Mouse (Mus musculus) mature B cell (primary cell): ENCODE measurements around the gene Dctn3.
"Not testable (repeated sequence)": the region's sequence is repeated elsewhere in the genome, so short reads cannot be mapped to it uniquely, and the experiment has no call there.

Experiments used
- in situ Hi-C: fragments of 300-500 bp; cut with MboI; formaldehyde crosslinking; loops from 2 replicates; pipeline ENCODE4 v1.14.3; 2019

The Dctn3 gene

DNA sequence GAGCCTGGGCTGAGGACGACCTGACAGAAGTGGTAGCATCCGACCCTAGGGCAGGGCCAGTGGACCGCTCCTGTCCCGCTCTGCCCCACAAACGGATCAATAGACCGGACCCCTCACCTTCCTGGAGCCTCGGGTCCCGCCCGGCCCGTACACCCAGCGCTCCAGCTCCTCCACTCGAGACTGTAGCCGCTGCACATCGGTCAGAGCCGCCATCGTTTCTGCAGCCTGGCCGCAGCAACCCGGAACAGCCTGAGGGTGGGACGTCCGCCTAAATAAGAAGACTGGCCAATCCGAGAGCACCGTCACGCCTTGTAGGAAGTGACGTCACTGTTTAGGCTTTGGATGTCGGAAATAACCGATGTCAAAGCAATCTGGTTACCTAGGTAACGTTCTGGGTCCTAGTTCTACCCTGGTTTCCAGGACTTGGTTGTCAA lies at the start of gene Dctn3:
TSS of gene Dctn3 (minus strand) at position 253 of the 434 bp plus-strand sequence.
- in situ Hi-C loops = loop anchor here (25.0 kb wide), 1 partner anchor 161 kb away; the partner anchor contains the start of genes Dnaic1 and Fam219a

- in situ Hi-C loops = not testable (repeated sequence)
These were observed 44.3 kb upstream of the Dctn3 start for GRCm38 (mm10) chr4:41767301-41767700.

DNA sequence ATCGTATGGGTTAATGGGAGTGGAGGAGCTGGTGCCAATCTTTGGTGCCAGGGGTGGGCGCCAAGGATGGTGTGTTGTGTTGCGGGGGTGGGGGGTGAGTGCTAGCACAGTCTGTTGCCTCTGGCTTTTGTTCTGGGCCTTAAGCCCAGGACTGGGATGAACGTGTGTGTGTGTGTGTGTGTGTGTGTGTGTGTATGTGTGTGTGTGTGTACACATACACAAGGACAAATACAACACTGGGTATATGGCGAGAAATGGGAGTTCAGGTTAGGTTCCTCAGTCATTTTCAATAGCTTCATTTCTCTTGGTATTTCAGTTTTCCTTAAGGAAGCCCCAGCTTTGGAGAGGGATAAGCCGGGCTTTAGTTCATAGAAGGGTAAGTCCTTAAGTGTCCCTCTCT lies 40.2 kb upstream of the Dctn3 start:
- in situ Hi-C loops = not testable (repeated sequence)

- in situ Hi-C loops = not testable (repeated sequence)
These were observed 39.7 kb upstream of the Dctn3 start for GRCm38 (mm10) chr4:41762688-41763114.

DNA sequence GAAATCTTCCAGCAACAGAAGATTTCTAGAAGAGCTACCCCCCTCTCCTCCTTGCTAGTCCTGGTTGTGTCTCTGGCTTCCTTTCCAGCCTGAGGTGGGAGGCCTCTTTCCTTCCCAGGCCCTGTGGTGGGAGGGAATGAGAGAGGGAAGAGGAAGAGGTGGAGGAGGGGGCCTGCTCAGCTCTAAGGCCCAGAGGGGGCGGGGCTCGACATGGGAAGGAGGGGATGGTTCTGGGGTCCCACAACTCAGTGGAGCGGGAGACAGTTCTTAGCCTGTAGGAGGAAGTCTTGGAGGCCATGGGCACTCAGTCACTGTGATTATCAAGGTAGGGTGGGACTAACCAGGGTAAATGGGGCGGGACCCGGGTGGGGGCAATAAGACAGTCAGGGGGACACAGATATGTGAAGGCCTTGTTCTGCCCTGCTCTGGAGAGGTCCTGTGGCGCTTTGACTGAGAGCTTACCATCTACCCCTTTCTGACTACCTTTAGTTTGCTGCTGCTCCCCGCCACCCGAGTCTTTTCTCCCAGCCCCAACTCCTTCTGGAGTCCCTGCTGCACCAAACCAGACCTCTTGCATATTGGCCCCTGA lies 39.2 kb upstream of the Dctn3 start:
- in situ Hi-C loops = no loop called here

DNA sequence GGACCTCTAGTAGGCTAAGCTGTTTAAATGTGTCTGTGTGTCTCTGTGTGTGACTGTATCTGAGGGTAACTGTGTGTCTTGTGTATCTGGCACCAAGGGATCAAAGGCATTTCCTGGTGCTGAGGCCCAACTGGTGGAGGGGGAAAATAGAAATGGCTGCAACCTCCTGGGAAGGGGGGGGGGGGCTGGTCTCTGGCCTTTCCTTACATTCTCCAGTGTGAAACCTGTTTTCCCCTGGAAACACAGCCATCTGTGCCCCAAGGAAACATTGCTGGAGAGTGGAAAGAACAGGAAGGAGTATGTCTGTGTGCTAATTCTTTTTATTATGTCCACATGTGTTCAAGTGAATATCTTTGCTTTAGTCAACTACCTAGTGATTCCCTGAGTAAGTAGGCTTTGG lies 38.7 kb upstream of the Dctn3 start:
- in situ Hi-C loops = no loop called here

DNA sequence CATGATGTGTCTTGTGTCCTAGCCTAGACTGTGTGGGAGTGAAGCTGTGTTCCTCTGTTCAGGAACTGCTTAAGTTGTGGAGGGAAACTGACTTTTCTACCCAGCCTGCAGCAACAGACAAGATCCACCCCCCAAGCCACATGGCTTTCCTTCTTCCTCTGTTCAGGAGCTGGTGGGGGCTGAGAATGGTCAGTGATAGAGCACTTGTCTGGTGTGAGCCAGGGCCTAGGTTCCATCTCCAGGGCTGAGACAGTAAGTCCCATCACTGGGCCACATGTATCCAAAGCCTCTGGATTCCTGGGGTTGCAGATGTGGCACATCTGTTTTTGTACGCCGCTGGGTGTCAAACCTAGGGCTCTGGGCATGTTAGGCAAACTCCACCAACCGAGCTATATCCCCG lies 37.9 kb upstream of the Dctn3 start:
- in situ Hi-C loops = no loop called here

DNA sequence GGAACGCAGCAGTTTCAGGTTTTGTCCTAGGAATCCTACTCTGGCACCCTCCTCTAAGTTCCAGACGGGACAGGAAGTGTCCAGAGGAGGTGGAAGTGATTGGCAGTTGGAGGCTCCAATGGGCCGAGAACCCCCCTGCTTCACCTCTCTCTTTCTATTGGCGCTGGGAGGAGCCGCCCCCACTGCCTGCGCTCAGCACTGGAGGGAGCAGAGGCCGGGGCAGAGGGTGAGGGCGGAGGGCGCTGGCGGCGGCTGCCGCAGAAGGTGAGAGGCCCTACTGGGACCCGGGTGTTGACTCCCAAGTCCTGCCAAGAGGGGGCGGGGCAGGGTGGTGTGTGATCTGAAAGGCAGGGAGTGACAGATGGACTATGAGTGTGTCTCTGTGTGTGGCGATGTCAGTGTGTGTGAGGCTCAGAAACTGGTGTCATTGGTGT lies 37.3 kb upstream of the Dctn3 start:
- in situ Hi-C loops = no loop called here

- in situ Hi-C loops = no loop called here
These were observed 36.8 kb upstream of the Dctn3 start for GRCm38 (mm10) chr4:41759656-41760287.

GRCm38 (mm10) chr4:41759206-41759605 lies 36.2 kb upstream of the Dctn3 start:
- in situ Hi-C loops = no loop called here

DNA sequence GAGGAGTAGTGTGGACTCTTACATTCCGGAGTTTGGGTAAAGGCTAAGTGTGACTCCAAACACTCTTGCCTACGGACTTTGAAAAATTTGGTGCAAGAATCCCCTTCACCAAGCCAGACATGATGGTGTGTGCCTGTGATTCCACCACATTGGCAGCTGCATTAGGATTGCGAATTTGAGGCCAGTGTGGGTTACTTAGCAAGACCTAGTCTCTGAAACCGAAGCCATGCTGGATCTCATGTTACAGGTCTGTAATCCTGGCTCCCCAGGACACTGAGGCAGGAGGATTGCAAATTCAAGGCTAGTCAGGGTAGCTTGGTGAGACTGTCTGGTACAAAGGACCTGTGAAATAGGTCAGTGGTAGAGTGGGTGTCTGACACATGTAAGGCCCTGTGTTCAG lies 35.7 kb upstream of the Dctn3 start:
- in situ Hi-C loops = no loop called here

- in situ Hi-C loops = no loop called here
These were observed 35.1 kb upstream of the Dctn3 start for GRCm38 (mm10) chr4:41758021-41758420.

- in situ Hi-C loops = no loop called here
These were observed 34.4 kb upstream of the Dctn3 start for GRCm38 (mm10) chr4:41757321-41757720.

DNA sequence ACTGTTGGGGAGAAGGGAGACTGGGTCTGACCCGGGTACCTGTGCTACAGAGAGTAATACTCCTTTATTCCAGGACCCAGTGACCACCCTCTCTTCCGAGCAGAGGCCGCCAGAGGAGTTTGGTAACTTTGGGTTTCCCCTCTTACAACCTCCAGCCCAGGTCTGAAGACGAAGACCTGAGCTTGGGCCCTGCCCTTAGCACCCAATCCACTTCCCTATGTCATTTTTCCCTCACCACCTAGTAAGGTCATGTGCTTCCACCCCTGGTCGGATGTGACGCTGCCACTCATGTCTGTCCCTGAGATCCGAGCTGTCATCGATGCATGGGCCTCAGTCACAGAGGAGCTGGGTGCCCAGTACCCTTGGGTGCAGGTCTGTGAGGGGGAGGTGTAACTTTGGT lies 33.5 kb upstream of the Dctn3 start:
- in situ Hi-C loops = no loop called here

DNA sequence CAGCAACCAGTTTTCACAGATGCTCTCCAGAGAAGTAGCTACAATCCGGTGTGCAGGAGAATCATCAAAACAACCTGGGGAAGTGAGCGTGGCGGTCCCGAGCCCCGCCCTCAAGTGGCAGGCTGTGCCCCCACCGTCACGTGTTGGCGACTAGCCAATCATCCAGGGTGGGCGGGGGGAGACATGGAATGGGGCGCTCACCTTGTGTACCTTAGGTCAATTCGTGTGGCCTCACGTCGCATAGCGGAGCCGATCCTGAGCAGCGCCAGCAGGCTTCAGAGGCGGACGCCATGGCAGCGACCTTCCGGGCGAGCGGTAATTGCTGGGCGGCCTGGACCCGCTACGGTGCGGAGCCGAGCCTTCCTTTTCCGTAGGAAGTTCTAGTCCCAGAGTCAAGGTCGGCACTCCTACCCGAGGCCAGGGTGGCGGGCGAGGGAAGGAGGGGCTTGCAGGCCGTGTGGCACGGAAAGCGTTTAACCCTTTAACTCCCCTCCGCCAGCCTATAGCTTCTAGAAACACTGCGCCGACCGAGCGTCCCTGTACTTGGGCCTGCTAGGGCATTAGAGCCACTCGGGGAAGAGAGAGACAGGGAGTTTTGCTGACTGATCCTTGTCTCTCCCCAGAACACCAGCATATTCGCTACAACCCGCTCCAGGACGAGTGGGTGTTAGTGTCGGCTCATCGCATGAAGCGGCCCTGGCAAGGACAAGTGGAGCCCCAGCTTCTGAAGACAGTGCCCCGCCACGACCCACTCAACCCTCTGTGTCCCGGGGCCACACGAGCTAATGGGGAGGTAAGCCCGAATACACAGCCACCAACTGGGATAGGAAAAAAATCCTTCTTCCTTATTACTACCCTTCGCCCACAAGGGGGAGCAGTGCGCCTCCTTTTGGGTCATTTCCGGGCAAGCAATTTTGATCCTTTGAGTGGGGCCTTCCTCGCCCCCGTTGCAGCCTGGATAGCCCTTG lies 32.7 kb upstream of the Dctn3 start, which contains the start of gene Sigmar1:
TSS of gene Sigmar1 (minus strand) at position 820 of the 968 bp plus-strand sequence.
- in situ Hi-C loops = no loop called here

GRCm38 (mm10) chr4:41754797-41755337 lies 31.9 kb upstream of the Dctn3 start, which contains the start of gene Galt:
TSS of gene Galt (plus strand) at chr4:41755228.
- in situ Hi-C loops = no loop called here

GRCm38 (mm10) chr4:41745021-41745420 lies 22.1 kb upstream of the Dctn3 start:
- in situ Hi-C loops = no loop called here

GRCm38 (mm10) chr4:41744131-41744530 lies 21.2 kb upstream of the Dctn3 start:
- in situ Hi-C loops = no loop called here

DNA sequence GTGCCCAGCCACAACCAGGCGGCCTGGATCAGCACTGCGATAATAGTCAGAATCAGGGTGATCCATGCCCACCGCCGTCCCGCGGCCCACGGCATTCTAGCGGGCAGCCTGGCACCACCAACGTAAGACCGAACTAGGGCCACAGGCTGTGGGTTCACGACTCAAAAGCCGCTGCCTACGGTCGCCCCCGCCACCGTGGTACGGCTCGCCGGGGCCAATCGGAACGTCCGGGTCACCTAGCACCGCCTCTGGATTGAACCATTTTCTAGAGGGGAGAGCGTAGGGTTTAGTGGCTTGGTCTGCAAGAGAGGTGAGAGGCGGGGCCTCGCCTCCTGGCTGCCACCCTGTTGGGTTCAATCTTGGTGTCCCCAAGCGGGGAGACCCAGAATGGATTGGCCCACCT lies 18.2 kb upstream of the Dctn3 start:
- in situ Hi-C loops = no loop called here

GRCm38 (mm10) chr4:41740380-41741157 lies 17.6 kb upstream of the Dctn3 start:
- in situ Hi-C loops = no loop called here

DNA sequence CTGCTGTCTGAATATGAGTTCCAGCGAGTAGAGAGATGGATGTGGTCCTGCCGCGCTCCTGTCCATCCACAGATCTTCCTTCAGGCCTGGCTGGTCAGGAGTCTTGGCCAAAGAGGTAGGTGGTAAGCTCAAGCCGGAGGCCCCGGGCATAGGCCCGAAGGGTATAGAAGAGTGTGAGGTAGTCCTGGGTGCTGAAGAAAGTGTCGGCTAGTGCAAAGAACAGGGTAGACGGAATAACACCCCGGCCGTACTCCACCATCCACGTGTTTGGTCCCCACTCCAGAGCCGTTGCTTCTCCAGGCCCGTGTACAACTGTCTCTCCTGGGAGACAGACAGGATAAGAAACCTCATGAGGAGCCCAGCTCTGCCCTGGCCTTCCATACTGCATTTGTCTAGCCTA lies 16.3 kb upstream of the Dctn3 start:
- in situ Hi-C loops = no loop called here
